Mouse (Mus musculus) adrenal gland, adult 2 months (tissue): ENCODE data around the gene Akr1d1. TPM values are rescaled to one million over a fixed set of nuclear protein-coding genes. Genes with fewer than 3 reads are reported as not detected.

Source experiments
- DNase-seq: peaks from one replicate; pipeline ENCODE4 v3.0.0; 2021
- long read RNA-seq: library from polyadenylated mRNA; stranded (forward); transcript quantifications from one replicate; pipeline ENCODE4 v2.0.0, GENCODE M21; 2021
- polyA plus RNA-seq: library from polyadenylated mRNA; depleted of rRNA; stranded (reverse); fragments of >200 nt; gene quantifications from 2 replicates; pipeline ENCODE4 v1.2.3, GENCODE M21; 2012; rRNA removed
- total RNA-seq, 2 experiments: library from RNA; stranded (reverse); gene quantifications; 2 replicates each; pipeline ENCODE4 v1.2.3; 2021

Gene Akr1d1
- 1,000 to 10,000 TPM in 1 of 2 experiments, under 1 TPM in 1; 0.35 to 2,407 TPM for total RNA-seq
- 81.8 and 163 TPM in 2 replicates for polyA plus RNA-seq
- long read RNA-seq, result 0 reads

DNA sequence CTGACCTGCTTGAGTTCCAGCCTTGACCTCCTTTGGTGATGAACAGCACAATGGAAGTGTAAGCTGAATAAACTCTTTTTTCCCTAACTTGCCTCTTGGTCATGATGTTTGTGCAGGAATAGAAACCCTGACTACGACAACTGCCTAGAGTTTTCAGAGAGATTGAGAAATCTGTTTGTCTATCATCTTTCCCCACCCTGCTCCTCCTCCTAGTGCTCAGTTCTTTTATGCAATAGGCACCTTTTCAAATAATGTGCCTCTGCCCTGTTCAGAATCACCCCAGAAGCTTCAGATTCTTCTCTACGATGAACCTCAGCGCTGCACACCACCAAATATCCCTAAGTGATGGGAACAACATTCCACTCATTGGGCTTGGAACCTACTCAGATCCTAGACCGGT, at the start of gene Akr1d1:
TSS of gene Akr1d1 (plus strand) at position 234 of the 400 bp plus-strand sequence.
- peak; percentile 35 for DNase-seq

DNA sequence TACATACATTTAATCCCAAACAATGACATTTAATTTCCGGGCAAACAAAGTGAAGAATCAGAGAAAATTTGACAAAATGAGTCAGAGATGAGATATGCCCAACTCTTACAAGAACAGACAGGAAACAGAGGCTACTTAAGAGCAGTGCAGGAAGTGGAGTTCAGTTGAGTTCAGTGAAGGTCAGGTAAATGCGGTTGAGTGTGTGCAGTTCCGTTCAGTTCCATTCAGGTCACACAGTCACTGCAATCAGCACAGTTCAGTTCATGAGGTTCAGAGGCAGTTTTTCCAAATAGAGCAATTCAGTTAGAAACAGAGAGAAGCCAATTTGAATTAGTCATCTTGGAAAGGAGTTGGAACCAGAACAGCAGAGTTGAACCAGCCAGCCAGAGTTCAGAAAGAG, 48.8 kb upstream of the Akr1d1 start:
- no peak for DNase-seq

- no peak for DNase-seq
Observed at GRCm38 (mm10) chr6:37483262-37483661, 46.7 kb upstream of the Akr1d1 start.

GRCm38 (mm10) chr6:37484588-37485070, 45.3 kb upstream of the Akr1d1 start:
- DNase-seq, result no peak

DNA sequence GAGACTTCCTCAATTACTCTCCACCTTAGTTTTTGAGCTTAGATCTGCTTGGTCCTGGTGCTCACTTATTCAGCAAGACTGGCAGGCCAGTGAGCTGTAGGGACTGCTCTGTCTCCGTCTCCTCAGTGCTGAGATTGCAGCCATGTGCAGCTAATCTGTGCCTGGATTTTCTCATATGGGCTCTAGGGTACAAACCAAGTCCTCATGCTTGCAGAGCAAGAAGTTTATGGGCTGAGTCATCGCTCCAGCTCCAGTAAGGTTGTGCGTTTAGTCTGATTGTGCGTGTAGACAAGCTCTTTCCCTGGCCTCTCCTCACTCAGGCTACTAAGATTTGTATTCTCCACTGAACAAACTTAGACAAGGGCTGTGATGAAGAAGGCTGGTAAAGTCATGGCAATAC, 43.5 kb upstream of the Akr1d1 start:
- no peak for DNase-seq

DNA sequence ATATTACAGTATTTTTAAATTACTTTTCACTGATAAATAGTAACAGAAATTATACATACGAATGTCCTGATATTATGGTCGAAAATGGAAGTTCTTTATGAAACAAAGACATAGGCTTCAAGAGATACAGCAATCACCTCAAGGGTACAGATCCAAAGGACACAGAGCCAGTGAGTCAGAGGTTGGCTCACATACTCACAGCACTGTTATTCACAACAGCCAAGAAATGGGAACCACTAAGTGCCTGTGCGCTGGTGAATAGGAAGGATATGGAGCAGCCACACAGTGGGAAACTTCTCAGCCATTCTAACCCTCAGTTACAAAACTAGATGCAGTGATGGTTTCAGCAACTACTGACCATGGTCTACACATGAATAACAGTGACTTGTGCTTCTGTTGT, 37.7 kb upstream of the Akr1d1 start:
- peak; percentile 64 for DNase-seq

DNA sequence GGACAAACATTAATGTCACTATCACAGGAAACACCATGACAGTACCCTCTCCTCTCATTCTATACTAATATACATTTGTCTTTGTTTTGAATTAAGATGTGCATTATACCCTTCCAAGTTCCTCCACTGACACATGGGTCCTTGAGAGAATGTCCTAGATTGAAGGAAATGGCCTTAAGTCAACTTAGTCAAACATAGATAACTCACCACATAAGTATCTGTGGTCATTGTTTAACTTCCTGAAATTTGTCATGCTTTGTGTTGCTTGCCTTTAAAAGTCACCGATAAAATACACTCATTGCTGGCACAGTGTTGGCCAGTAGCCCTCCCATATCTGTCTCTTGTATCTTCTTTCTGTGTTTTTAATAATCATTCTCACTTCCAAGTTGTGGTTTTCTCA, 35.0 kb upstream of the Akr1d1 start:
- DNase-seq, result no peak

DNA sequence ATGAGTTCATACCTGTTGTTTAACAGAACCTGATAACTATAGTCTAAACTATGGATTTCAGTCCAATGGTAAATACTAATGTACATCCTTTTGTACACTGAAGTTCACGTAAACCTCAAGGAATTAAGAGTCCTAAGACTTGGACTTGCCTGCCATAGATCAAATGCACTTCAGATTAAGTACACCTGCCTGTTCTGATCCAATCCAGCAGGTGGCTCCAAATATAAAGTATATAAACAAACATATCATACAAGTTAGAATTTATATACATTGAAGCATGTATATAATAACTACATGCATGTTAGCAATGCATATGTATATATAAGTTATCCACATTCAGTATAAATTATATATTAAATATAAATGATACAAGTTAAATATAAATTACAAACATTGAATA, 33.1 kb upstream of the Akr1d1 start:
- no peak for DNase-seq

GRCm38 (mm10) chr6:37505588-37505987, 24.4 kb upstream of the Akr1d1 start:
- peak; percentile 73 for DNase-seq

DNA sequence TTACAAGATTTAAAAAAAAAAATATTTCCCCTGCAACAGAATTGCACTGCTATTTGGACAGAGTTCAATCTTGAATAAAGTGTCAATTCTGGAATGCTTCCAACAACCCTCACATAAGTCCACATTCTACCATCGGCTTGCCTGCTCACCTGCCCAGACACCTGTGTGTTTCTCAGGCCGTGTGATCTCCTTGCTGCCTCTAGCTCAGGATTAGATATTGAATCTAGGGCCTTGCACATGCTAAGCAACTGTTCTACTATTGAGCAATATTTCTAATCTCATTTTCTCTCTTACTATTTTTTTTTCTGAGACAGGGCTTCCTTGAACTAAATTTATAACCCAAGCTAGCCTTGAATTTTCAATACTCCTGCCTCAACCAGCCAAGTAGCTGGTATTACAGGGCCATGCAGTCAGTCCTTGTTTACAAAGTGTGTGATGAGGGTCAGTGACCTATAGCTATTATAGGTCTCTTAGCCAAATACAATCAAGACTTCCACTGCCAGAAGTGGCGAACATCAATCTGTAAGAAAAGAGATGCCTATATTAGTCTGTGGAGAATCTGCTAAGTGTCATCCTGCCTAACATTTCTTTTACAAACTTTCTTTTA, 23.0 kb upstream of the Akr1d1 start:
- peak; percentile 50 for DNase-seq

DNA sequence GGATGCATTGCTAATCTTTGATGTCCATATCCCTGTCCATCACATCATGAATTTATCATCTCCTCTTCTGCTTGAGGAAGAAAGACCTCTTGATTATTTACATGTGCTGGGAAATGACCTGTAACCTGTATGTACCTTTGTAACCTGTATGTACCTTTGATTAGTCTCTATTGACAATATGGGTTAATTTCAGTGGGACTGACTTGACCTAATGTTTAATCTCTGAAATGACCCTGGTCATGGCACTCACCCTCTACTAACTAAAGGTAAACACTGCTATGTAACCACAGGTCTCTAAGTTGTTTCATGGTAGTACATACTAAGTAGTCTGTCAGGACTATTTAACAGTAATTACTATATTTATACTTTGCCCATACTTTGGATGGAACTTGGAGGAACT, 19.2 kb upstream of the Akr1d1 start:
- DNase-seq, result no peak

GRCm38 (mm10) chr6:37520631-37521375, 9.2 kb upstream of the Akr1d1 start:
- no peak for DNase-seq

DNA sequence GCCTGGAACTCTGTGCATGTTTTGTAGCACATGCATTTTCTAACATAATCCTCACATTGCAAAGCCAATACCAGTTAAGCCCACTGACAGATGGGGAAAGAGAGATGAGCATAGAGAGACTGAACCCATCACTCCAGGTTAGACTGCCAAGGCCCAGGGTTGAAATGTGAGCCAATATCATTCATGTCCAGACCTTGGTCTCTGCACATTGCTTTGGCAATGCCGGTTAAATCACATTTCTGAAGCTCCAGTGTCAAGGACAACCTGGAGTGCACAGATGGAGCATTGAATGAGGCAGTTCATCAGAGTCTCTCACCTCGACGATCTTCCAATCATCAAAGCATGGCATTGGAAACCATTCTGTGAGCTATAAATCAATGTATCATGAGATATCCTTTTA, 2.1 kb downstream of the Akr1d1 start:
- peak; percentile 64 for DNase-seq

- no peak for DNase-seq
Observed at GRCm38 (mm10) chr6:37536831-37537230, 6.9 kb downstream of the Akr1d1 start.

DNA sequence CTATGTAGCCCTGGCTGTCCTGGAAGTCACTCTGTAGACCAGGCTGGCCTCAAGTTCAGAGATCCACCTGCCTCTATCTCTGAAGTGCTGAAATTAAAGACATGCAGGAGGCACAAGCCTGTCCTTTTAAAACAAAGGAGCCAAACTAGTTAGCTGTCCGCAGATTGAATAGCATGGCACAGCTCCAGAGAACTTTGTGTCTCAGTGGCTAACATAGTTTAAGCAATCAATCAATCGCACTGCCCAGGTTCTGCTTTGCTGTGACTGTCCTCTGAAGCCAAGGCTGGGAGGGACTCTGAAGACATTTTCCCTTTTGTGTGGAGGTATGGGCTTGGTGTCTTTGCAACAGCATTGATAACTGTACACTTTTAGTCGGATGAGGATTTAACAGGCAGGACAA, 7.8 kb downstream of the Akr1d1 start:
- DNase-seq, result peak; percentile 66

DNA sequence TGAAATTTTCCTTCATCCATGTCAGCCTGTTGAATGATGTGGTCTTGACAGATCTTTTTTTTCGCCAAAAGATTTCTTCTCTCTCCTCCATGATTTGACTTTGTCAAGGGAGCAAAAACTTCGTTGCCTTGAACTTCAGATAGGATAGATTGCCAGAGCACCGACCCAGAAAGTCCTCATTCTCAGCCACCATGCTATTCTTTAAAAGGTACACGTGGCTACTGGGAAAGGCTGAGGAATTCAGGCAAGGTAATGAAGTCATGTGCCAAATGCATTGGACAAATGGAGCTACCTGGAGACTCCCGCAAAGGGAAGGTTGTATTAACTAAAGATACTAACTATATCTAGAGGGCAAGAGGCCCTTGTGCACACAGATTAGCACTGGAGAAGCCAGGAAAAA, 8.8 kb downstream of the Akr1d1 start:
- DNase-seq, result no peak

GRCm38 (mm10) chr6:37539403-37539802, 9.4 kb downstream of the Akr1d1 start:
- no peak for DNase-seq

- DNase-seq, result no peak
Observed at GRCm38 (mm10) chr6:37540113-37540512, 10.1 kb downstream of the Akr1d1 start.

GRCm38 (mm10) chr6:37541171-37541570, 11.2 kb downstream of the Akr1d1 start:
- DNase-seq, result no peak

- no peak for DNase-seq
Observed at GRCm38 (mm10) chr6:37542145-37542544, 12.2 kb downstream of the Akr1d1 start.

DNA sequence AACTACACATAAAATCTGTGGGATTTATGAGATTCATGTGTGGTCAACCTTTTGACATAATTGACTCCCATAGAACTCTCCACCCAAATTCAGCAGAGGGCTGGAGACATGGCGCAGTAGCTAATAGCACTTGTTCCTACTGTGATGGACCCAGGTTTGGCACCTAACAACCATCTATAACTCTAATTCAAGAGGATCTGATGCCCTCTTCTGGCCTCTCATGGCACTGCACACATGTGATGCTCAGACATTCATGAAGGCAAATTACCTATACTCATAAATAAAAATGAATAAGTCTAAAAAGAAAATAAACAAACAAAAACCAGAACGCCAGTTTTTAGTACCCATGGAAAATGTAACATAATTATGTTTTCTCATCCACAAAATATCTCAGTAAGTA, 22.8 kb downstream of the Akr1d1 start:
- peak; percentile 53 for DNase-seq

- DNase-seq, result no peak
Observed at GRCm38 (mm10) chr6:37553926-37554325, 24.0 kb downstream of the Akr1d1 start.

DNA sequence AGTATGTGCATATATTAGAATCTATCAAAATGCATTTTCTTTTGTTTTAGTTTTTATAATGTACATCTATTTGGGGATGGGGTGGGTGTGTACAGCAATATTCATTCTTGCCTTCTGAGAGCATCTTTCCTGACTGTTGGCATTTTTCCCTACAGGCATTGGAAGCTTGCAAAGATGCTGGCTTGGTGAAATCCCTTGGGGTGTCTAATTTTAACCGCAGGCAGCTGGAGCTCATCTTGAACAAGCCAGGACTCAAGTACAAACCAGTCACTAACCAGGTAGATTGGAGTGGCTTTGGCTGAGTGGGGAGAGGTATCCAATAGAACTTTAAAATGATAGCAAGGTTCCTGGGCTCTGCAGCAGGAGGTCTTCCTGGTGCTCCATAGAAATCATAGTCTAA, 24.4 kb downstream of the Akr1d1 start:
- no peak for DNase-seq

DNA sequence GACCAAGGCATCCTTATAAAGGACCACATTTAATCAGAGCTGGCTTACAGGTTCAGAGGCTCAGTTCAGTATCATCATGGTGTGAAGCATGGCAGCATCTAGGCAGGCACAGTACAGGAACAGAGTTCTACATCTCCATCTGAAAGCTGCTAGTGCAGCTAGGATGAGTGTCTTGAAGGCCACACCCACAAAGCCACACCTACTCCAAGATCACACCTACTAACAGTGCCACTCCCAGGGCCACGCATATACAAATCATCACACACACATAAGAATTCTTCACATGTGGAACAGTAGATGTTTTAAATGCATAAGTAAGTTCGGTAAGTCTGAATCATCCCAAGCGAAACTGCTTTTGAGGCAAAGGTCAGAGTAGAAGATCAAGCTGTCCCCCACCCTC, 33.9 kb downstream of the Akr1d1 start:
- no peak for DNase-seq
